Mouse (Mus musculus) G1E (cell line): Measurements from ENCODE around the gene M1ap.

Source experiments
- CTCF ChIP-seq: IDR thresholded peaks from 2 replicates; pipeline ENCODE4 v1.5.1; 2012; ENCODE audit warnings: low read depth, low read length, inconsistent platforms, mixed read lengths
- GATA1 ChIP-seq: IDR thresholded peaks from 2 replicates; pipeline ENCODE4 v1.6.1; 2012; ENCODE audit warnings: borderline replicate concordance, low read length, inconsistent platforms, mixed read lengths
- GATA2 ChIP-seq: IDR thresholded peaks from 2 replicates; pipeline ENCODE4 v1.6.1; 2012; ENCODE audit warnings: low read depth, low read length, inconsistent platforms, borderline replicate concordance
- POLR2AphosphoS5 ChIP-seq: IDR thresholded peaks from 2 replicates; pipeline ENCODE4 v1.6.1; 2012; ENCODE audit warnings: low read depth, low read length, inconsistent platforms; ENCODE audit not compliant: insufficient replicate concordance

DNA sequence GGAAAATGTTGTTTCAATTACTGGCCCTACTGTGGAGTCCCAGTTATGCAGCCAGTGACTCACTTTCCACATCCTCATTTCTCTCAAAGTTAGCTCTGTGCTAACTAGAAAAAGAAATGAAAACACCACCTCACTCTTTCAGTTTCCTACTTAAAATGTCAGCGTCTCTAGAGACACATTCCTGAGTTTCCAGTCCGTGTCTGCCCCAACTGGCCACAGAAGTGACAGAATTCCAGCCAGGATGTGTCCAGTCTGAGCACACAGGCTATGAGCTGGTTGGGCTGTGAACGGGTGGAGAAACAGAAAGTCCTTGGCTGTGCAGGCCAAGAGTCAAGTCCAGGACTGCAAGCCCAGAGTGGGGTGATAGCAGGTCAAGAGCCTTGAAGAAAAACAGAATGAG is 70.5 kb downstream of the M1ap start:
- TF ChIP-seq GATA2, result no peak
- TF ChIP-seq CTCF, result no peak
- TF ChIP-seq POLR2AphosphoS5, result no peak
- no peak for TF ChIP-seq GATA1
